Mouse (Mus musculus) frontal cortex, postnatal 10 days (tissue): ENCODE measurements around the gene Tars2.
A peak's percentile ranks its signal among the peaks of the same experiment; 100 is the strongest.

Source experiments
- DNase-seq, 2 experiments: peaks; one replicate each; pipeline ENCODE4 v3.0.0; 2022; ENCODE audit warnings: low spot score in 2 of 2, mixed read lengths in 1 of 2

The Tars2 gene

DNA sequence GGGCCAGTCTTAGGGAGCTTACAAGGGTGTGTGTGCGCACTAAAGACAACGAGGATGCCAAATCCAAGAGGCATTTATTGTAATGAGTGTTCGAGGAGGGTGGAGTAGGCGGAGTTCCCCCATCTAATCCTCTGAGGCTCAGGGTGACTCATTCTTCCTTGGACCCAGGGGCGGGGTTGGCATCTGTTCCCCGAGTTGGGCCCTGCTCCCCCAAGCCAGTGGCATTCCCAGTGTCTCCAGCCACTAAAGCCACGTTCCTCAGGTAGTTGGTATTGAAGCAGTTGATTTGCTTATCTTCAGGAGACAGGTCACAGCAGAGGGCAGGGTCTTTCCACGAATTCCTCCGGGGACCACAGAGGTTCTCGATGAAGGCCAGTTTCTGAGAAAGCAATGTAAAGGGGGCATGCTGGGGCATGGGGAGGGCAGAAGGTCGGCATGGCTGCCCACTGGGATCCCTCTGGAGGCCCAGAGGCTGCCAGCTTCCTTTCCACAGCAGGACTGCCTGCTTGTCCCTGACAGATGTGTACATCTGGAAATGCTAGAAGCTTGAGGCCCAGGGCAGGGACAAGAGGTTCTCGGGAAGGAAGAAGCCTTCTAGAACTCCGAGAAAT, 25.8 kb downstream of the Tars2 start:
- no peak for DNase-seq

- DNase-seq = no peak
Measured at GRCm38 (mm10) chr3:95732744-95733521, 27.1 kb downstream of the Tars2 start.

DNA sequence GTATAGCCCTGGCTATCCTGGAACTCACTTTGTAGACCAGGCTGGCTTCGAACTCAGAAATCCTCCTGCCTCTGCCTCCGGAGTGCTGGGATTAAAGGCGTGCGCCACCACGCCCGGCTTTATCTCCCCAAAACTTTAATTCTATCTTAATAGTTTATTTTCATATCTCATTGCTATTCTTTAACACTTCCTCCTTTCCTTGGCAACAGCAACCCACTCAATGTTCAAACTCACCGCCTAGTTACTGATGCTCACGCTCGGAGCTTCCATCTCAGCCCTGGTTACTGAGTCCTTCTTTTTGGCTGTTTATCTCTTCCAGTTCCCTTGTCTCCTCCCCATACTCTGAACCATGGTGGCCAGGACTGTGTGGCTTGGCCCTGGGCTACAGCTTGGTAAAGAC, 27.7 kb downstream of the Tars2 start:
- no peak for DNase-seq

DNA sequence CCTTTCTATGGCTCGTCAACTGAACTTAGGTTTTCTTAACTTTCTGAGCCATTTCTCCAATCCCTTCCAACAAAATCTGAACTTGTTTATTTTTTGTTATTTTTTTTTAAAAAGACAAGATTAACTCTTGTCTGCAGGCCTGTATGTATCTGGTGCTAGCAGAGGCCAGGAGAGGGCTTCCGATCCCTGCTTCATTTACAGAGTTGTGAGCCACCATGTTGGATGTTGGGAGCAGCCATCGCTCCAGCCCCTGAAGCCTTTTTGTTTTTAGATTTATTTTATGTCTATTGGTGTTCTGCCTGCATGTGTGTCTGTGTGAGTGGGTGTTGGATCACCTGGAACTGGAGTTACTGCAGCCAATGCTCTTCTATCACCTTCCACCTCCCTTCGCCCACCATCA, 28.2 kb downstream of the Tars2 start:
- DNase-seq = no peak

GRCm38 (mm10) chr3:95730431-95730830, 29.6 kb downstream of the Tars2 start:
- DNase-seq = no peak

GRCm38 (mm10) chr3:95728906-95729305, 31.1 kb downstream of the Tars2 start:
- DNase-seq = no peak

- no peak for DNase-seq
Measured at GRCm38 (mm10) chr3:95726696-95727358, 33.2 kb downstream of the Tars2 start.

GRCm38 (mm10) chr3:95725863-95726262, 34.1 kb downstream of the Tars2 start:
- no peak for DNase-seq

DNA sequence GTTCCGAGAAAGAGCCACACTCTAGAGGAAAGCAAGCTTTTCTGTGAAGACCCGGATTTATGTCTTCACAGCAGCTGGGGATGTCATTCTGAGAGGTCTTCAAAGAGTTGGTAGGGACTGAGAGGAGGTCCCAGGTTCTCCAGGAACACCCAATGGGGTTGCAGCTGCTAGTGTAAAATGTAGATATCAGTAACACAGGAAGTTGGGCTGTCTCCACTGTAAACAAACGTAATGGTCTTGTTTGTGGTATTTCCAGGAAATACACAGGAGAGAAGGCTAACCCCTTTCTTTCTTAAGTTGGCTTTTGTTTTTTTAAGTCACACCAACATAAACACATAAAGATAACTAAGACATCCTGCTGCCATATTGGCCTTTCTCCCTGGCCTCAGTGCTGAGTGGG, 37.6 kb downstream of the Tars2 start:
- DNase-seq = no peak

GRCm38 (mm10) chr3:95718153-95718552, 41.9 kb downstream of the Tars2 start:
- no peak for DNase-seq

- DNase-seq = no peak
Measured at GRCm38 (mm10) chr3:95716075-95716474, 43.9 kb downstream of the Tars2 start.

DNA sequence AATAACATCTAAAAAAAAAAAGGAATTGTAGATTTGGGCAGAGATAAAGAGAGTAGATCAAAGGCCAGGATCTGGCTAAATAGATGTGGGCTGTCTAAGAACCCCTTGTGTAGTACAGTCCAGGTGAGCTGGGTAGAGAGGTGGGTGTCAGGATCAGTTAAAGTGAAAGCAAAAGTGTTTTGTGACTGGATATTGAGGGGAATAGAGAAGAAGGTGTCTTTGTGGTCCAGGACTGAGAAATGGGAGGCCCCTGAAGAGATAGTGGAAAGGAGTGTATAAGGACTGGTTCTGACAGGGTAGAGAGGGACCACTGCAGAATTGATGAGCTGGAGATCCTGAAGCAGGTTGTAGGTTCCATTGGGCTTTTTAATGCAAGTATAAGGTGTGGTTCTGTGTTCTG, 50.0 kb downstream of the Tars2 start:
- no peak for DNase-seq

DNA sequence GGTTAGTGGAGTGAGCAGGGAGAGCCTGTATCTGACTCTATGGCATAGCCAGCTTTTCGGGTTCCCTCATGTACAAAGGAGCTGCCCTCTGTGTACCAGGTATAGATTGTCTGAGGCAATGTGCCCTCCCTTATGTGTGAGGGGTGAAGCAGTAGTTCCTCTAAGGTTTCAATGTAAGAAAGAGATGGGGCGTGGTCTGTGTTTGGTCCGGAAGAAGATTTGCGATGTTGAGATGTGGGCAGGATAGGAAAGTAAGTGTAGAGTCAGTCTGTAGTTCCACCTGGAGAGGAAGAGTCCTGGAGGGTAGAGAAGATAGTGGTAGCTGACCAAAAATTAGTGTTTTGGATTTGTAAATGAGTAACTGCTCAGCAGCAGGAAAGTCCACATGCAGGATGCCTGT, 51.0 kb downstream of the Tars2 start:
- no peak for DNase-seq

DNA sequence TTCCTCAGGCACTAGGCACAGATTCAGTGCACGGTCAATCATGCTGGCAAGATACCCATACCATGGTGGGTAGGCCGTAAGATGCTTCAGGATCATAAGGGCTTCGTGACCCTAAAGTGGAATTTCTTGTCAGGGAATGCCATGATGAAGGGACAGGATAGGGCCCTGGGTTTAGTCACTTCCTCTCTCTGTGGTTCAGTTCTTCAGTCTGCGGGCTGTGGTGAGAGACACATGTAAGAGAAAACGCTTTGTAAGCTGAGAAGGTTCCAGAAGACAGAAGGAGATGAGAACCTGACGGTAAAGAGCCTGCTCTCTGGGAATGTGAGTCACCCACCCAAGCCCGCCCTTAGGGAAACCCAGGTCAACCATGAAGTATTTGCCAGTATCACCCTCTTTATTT, 52.5 kb downstream of the Tars2 start:
- DNase-seq = no peak

DNA sequence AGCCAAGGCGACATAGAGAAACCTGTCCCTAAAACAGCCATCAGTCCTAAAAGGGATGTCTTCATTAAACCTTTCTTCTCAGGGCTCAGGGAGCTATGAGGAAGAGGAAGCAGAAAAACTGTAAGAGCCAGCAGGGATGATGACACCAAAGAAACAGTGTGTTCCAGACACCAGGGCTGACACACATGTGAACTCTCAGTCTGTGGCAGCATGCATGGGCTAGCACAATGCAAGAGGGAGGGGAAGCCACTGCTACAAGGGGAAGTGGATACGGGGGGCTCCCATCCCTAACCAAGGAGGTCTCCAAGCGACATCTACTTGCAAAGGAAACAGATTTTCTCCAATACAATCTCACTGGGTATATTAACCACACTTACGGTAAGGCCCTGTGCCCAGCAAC, 53.7 kb downstream of the Tars2 start:
- no peak for DNase-seq

GRCm38 (mm10) chr3:95704612-95705011, 55.4 kb downstream of the Tars2 start:
- no peak for DNase-seq

- DNase-seq = no peak
Measured at GRCm38 (mm10) chr3:95703276-95703675, 56.7 kb downstream of the Tars2 start.

DNA sequence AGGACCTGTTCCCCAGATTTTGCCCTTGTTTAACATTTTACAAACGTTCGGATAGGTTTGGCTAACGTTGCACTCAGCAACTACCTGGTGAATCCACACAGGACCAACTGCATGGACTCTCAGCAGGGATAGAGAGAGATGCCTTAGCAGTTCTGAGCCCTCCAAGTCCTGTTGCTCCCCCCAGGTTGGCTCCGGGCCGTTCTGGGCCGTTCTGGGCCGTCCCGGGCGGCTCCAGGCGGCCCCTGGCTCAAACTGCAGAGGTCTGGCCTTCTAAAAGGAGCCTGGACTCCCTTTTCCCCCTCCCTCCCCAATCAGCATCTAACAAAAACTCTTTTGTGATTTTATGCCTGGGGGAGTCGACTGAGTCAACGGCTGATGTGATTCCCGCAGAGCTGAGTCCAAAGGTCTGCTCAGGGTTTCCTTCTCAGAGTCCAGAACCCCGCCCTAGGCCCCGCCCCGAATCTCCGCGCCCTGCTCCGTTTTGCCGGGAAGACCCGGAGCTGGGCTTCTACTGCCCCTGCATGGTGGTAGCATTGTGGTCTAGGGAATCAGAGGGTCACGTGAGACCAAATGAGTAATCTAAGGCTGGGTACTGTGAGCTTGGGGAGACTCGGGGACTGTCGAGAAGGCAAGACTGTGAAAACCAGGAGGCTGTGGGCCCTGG, 58.0 kb downstream of the Tars2 start:
- peak in 1 of 2 experiments; percentile 38 for DNase-seq

GRCm38 (mm10) chr3:95701085-95701484, 58.9 kb downstream of the Tars2 start:
- DNase-seq = no peak

DNA sequence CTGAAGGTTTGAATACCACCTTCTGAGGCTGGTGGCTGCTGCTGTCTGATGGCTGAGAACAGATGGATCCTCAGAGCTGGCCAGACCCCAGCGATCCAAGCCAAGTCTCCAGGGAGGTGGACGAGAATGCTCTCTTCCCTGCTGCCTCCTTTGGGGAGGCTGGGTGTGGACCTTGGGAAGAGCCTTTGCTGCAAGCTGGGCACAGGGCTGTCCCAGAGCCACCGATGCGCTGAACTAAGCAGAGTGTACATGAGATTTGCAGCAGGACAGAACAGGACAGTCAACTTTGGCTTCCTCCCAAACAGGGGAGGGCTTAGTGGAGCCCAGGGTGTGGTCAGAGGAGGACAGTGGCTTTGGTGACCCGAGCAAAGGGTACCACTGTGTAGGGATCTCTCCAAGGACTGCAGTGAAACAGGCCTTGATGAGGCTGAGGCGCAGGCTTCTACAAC, 59.7 kb downstream of the Tars2 start:
- DNase-seq = no peak

DNA sequence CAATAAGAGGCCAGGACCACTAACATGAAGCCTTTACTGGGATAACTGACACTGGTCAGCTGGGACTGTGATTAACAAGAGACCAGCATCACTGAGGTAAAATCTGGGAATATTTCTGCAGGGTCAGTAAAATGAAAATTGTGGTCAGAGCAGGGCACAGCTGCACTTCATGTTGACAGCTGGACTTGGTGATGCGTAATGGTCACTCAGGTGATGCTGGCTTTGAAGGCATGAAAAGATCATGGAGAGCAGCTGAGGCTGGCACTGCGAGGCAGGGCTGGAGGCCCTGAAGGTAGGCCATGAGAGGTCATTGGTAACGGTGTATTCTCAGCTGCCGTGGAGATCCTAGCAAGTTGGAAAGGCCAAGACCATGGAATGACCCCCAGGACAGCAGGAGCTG, 61.7 kb downstream of the Tars2 start:
- DNase-seq = no peak

DNA sequence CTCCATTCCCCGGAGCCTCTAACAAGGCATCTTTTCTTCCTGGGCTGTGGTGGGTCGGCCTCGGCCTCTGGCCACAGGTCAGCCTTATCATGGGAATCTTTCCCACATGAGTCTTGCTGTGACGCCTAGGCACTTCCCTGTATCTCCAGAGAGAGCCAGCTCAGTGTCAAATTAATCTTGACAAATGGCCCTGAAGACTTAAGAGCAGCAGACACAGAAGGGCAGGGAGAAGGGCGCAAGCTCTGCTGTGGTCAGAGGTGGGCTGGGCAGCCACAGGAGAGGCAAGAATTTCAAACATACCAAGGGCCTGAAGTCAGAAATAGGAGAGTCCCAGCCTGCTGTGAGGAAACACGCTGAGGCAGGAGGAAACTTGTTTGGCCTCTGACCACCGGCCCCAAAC, 63.6 kb downstream of the Tars2 start:
- no peak for DNase-seq
